Mouse (Mus musculus) neutrophil, adult 5-6 weeks (primary cell): ENCODE measurements around the gene Rapgef4. TPM values are rescaled to one million over a fixed set of nuclear protein-coding genes. Genes with fewer than 3 reads are reported as not detected.
A peak's percentile ranks its signal among the peaks of the same experiment; 100 is the strongest.

Experiments used
- ATAC-seq: fragments of 151-379, 151-347 bp; 2 replicates; pipeline ENCODE4 v1.8.0; 2017; ENCODE audit warnings: mild to moderate bottlenecking, moderate TSS enrichment; ENCODE audit not compliant: insufficient number of reproducible peaks, poor library complexity, low FRiP score, severe bottlenecking; ENCODE audit errors: extremely low read depth
- total RNA-seq: library from RNA; stranded (forward); fragments of 200-1000 nt; gene quantifications from 2 replicates; pipeline ENCODE4 v1.2.3, GENCODE M21; 2017

Rapgef4 gene
- total RNA-seq, 1 experiment from 2014 or later: 91.8 TPM

DNA sequence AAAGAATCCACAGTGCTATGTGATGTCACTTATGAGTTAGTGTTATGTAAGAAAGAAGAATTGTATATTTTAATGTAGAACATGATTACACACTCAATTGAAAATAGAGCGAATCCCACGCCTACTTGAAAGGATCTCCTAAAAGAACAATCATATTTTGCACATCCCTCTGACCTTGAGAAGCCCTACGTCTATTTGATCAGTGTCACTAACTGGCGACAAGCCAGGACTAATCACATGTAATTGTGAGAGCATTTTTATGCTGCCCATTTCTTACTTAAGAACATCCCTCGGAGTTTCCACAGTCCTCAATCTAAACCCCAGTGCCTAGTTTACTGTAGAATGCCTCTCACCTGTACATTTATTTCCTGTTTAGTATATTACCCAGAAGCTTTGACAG, 177.0 kb downstream of the Rapgef4 start:
- ATAC-seq: no peak

DNA sequence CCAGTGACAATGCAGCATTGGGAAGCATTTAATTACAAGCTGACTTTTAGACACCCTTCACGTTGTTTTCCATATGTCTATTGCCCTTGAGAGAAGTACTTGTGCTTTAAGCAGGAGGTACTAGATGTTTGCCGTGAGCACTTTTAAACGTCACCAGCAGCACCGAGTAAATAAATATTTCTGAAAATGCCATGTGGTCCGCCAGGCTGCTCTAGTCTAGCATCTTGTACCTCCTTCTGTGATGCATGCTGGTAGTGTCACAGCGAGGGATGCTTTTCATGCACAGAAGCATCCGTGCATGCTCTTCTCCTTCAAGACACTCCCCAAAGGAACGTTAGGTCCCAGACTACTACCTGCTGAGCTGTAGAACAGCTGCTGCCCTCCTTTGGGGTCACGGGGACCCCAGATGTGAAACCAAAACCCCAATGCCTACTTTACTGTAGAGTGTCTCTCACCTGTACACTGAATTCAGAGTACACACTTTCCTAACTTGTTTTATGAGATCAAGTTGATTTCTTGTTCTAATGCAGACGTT, 177.7 kb downstream of the Rapgef4 start:
- ATAC-seq: no peak

DNA sequence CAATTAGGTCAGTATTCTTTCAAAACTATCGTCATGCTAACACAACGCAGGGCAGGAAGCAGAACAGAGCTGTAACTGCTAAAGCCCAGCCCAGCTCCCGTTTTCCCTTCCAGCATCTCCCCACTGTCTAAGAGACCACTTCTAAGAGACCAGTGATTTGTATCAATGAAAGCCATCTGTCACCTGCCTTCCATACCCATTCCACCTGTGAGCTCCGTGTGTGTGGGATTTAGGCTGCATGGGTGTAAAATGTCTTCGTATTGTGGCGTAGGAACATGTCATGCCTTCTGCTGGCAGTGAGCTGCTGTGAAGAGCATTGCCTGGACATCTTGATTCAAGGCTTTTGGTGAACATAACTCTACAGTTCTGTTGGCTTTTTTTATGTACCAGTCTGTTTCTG, 178.2 kb downstream of the Rapgef4 start:
- no peak for ATAC-seq

DNA sequence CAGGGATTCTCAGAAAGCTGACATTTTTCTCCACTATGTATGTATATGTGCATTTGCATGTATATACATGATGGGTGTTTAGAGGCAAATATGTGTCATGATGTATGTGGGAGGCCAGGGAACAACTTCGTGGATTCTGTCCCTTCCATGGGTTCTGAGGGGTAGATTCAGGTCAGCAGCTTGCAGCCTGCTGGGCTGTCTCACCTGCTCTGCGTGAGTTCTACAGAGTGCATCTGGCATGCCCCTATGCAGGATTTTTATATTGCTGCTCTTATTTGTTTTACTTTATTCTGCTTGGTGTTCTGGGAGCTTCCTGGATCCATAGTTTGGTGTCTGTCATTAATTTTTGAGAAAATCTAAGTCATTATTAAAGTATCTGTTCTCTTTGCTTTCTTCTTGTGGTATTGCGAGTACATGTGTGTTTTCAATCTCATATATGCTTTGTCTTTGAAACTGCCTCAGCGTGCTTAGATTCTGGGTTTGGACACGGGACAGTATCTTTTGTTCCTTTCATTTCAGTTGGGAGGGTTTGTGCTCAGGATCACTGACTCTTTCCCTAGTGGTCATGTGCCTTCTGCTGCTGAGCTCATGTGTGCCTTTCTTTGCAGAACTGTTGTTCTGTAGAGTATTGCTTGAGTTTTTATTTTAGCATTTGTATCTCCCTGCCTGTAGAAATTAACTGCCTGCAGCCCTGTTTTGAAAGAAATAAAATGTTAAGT, 184.3 kb downstream of the Rapgef4 start:
- ATAC-seq: no peak

DNA sequence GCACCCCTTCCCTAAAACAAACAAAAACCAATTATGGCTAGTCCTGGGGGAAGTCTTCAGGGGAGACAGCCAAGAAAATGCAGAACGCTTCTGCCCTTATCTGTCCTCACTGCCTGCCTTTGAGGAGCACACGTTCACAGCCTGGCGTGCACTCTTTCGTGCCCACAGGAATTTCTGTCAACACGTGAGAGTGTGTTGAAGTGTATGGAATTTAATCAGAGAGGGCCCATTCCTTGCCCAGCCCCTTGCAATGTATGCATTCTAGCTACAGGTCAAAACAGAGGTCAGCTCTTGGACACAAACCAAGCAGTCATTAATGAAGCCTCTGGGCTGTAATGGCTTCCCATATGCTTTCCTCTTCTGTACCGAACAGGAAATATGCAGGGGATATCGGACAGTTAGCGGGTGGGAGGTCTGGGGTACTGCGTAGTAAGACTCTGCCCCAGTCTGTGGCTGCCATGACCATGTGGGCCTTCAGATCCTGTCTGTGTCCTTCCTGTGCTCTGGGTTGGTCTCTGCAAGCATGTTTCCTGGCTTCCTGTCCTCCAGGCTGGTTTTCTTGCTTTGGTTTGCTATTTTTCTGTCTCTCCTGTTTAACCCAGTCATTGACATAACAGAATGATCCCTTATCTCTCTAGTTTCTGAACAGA, 188.5 kb downstream of the Rapgef4 start:
- ATAC-seq: no peak

DNA sequence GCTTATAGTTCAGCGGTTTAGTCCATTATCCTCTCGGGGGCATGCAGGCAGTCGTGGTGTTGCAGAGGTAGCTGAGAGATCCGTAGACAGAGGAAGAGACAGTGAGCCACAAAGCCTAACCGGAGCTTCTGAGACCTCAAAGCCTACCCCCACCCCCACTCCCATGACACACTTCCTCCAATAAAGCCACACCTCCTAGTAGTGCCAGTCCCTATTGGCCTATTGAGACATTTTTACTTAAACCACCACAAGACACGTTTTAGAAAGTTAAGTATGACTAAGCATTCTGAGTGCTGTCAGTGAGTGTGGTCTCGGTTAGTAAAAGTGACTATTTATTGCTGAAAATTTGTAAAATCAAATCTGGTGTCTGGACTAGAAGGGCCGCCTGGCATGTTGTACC, 189.5 kb downstream of the Rapgef4 start:
- ATAC-seq: peak; percentile 85

DNA sequence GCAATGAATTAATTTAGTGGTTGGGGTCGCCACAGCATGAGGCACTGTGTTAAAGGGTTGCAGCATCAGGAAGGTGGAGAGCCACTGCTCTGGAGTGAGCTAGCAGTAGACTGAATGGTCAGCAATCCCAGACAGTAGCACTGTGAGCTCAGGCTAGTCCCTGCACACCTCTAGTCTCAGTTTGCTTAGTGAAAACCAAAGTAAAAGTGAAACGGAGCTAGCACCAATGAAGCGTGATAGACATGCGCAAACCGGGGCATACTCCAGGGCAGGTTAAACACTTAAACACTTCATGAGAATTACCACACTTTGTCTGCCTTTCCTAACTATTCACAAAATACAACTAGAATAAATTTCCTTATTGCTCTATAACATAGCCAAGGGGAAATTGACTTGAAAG, 190.2 kb downstream of the Rapgef4 start:
- peak; percentile 55; the same call in 1 of the 2 replicates for ATAC-seq

DNA sequence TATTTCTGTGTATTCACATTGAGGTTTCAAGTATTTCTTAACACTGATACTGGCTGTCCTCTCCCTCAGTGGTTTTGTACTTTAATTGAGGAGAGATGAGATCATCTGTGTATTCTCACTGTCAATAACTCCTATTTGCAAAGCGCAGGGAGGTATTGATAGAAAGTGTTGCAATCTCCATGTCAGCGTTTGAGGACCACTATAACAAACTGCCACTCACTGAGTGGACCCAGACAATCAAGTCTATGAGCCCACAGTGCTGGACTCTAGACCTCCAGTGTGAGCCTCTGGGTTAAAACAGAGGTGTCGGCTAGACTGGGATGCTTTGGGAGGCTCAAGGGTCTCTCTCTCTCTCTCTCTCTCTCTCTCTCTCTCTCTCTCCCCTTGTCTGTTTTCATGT, 192.0 kb downstream of the Rapgef4 start:
- ATAC-seq: no peak

DNA sequence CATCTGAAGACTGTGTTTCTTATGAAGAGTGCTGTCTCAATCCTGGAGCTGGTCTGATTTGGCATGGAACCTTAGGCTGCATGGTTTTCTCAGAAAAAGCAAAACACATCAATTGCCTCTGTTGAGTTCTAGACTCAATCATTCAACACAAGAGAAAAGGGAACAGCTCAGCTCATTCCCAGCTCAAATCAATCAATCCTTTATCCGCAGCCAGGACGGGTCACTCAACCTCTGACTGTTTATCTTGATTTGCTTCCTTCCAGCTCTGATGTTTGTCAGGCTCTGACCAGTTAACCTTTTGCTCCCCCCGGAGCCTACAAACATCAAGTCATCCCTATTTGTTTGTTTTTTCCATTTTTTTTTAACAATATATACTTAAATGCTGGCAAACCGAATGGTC, 192.8 kb downstream of the Rapgef4 start:
- ATAC-seq: no peak

DNA sequence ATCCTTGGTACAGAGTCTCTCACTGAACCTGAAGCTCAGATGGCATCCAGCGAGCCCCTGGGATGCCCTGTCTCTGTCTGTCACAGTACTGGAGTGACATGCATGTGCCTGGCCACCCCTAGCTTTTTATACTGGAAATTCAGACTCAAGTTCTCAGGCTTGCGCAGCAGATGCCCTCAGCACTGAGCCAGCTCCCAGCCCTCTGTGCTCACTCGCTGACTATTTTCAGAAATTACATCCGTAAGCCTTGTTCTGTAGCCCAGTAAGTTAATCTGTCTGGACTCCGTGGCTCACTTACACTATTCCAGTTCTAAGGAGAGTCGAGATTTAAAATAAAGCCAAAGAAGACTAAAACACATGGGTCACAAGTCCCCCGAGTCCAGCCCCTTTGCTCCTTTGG, 194.5 kb downstream of the Rapgef4 start:
- no peak for ATAC-seq

DNA sequence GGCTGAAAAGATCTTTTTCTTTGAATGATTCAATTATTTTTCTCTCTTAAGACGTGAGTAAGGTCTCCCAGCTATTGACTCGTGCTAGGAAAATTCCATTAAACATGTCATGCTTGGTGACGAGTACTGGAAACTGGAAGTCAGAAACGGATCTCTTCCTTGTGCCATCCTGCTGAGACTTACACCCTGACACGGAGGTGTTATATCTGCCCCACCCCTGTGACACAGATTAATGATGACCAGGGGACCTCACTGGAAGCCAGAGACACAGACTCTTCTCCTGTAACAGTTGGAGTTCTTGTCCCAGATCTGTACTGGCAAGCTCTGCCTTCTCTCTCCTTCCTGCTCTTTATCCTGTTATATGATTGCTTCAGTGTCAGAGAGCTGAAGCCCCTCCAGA, 194.9 kb downstream of the Rapgef4 start:
- no peak for ATAC-seq

DNA sequence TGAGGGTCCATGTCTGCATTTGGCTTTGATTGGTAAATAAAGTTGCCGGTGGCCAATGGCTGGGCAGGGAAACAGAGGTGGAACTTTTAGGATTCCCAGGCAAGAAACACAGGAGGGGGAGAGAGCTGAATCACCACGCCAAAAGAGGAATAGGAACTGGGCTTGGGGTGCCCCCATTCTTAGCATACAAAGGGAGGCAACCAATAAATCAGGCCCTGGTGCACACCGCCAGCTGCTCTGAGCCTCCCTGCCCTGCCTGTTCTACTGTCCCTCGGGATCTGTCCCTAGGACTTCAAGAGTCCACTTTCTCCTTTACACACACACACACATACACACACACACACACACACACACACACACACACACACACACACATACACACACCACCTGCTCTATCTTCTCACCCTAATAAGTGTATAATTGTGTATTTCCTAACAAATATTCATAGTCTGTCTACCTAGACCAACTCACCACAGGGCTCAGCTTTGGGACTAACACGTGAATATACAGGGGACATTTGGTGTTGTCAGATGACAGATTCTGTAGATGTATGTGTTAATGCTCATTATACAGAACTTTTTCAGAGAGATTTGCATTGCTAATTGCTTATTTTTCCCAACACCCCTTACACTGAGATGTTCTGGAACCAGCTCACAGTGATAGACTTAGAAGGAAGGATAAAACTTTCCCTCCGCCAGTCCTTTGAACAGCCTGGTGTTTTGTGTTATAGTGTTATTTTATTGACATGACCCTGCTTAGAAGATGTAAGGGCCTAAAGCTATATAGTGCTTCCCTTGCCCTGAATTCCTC, 196.4 kb downstream of the Rapgef4 start:
- no peak for ATAC-seq

DNA sequence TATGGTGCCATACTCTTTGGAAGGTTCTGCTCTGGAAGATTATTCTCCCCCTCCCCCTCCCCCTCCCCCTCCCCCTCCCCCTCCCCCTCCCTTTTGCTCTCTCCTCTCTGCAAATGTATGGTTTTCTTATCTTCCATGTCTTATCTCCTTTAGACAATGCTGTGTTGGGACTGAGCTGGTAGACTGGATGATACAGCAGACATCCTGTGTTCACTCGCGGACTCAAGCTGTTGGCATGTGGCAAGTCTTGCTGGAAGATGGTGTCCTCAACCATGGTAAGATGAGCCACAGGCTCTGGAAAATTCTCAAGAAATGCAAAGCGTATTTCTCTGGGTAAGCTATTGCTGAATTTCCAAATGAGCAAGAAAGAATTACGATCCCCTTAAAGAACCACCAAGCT, 197.0 kb downstream of the Rapgef4 start:
- no peak for ATAC-seq

DNA sequence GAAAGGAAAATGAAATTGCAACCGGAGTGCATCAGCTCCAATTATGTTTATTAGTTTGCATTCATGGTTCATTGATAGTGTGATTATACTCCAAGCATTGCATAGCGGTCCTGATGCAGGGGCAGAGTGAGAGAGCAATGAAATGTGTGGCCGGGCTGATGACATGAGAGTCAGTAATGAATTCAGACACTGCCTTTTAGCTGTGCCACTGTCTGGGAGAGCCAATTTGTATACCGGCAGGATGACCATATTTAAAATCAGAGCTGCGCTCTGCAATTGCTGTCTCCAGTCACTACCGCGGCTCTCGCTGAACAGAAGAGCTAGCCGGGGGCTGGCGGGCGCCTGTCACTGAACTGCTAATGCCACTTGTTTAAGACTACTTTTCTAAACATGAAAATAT, 197.5 kb downstream of the Rapgef4 start:
- no peak for ATAC-seq

DNA sequence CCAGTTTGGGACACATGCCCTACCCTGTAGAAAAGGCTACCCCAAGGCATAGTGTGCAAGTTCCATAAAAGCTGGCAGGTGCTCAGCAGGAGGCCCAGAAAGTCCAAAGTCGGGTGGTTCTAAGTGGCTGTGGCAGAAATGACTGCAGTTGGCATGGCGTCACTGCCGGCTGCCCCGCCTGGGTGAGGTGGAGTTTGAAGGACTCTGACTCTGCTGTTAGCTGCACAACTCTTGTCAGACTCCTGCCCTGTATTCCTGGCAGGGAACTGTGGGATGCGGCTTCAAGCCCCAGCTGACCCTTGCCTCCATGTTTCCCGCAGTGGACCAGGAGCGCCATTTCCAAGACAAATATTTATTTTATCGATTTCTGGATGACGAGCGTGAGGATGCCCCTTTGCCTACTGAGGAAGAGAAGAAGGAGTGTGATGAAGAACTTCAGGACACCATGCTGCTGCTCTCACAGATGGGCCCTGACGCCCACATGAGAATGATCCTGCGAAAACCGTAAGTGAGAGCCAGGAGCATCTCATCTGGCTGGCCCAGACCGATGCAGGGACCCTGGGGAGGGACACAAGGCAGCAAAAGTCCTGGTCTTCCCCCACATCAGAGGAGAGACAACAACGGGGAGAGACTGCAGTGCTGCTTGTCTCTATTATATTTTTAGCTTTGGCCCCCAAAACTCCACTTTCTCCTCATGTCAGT, 198.7 kb downstream of the Rapgef4 start:
- no peak for ATAC-seq

DNA sequence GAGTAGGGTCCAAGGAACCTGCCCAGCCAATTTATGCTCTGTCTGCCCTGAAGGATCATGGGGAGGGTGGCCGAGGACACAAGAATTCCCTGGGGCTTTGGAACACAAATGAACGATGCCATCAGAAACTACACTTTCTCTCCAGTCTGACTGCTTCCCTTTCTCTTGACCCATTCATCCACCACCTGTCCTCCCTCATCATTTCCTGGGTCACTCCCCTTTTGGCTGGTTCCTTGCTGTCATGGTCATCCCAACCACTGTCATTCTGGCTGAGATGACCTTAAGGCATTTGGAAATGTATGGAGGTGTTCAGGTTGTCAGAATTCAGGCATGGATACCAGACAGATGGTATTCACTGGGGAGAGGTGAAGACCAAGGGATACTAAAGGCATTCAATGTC, 200.4 kb downstream of the Rapgef4 start:
- no peak for ATAC-seq

DNA sequence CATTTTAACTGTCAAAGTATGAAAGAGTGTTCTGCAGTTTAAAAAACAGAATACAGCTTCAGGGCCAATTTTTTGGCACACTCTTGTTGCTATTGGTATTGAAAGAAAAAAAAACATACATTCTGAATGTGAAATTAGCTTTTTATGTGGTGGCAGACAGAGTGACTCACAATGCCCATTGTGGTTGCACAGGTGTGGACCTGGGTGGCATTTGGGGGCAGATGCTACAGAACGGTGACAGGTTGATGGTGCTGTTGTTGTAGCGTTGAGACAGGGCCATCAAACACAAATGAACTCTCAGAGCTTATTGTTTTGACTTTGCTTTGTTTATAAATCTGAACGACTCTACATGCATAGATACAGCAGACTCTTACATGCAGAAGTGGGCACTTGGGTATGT, 202.7 kb downstream of the Rapgef4 start:
- ATAC-seq: no peak

DNA sequence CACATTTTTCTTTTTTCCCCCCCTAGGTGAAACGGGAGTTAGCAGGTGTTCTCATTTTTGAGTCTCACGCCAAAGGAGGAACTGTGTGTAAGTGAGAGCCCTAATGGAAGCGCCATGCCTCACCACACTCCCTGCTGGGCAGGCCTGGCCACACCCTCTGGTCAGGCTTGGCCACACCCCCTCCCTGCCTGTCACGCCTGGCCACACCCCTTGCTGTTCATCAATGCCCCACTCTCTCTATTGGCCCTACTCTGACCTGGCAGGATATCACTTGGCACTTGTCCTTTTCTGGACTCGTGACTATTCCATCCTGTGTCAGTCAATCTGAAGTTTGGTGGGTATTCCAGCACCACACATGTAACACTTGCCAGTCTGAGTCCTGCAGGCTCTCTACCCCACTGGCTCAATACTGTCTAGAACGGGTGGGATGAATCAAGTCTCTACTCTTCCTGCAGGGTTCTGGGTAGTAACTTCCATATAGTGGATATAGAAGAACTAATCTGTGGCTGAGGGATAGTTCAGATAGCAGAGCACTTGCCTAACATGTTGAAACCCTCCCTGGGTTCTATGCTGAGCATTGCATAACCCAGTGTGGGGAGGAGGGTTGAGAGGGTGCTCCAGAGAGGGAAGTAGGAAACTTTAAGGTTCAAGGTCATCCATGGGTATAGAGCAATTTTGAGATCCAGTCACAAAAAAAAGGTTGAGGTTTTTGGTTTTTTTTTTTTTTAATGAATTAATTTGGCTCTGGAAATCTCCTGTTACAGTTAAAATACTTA, 215.3 kb downstream of the Rapgef4 start:
- peak; percentile 89 for ATAC-seq
